9 mouse cellular contexts compared by ENCODE assay signal in genomic region chr4:70579654-70580053, GRCm38 (mm10). TPM values are rescaled to one million over a fixed set of nuclear protein-coding genes. Genes with fewer than 3 reads are reported as not detected.
DNase-seq lines count a peak whose midpoint lies in the region; ATAC-seq and TF ChIP-seq lines count a peak whose summit lies in the region.
"Had no signal": no experiment of that assay in that cellular context is flagged by ENCODE, and none has a peak within 500 bp of the region (broad histone marks: within the 10 kb centered on the region; RNA-seq: fewer than 3 reads in every experiment).

No protein-coding gene starts in this region.

- no peak overlapping the region for H3K4me3 ChIP-seq in liver, embryonic 14.5 days (ENCODE audit: insufficient read depth in 1 of 2, low read depth in 2 of 2, low read length in 2 of 2)
- no peak overlapping the region for H3K4me3 ChIP-seq in liver, embryonic 12.5 days
- H3K4me3 ChIP-seq: liver, embryonic 15.5 days had no signal

- no peak overlapping the region for H3K9ac ChIP-seq in liver, embryonic 14.5 days (replicated peaks)
- no peak overlapping the region for H3K9ac ChIP-seq in liver, embryonic 12.5 days
- H3K9ac ChIP-seq: liver, embryonic 15.5 days had no signal

- no peaks in the 10 kb centered on the region for H3K4me1 ChIP-seq in liver, embryonic 14.5 days (replicated peaks; ENCODE audit: control insufficient read depth in 2 of 2, insufficient read depth in 2 of 2, low read length in 1 of 2)
- no peaks in the 10 kb centered on the region for H3K4me1 ChIP-seq in liver, embryonic 12.5 days
- H3K4me1 ChIP-seq: liver, embryonic 15.5 days had no signal

- H3K4me2 ChIP-seq in liver, embryonic 14.5 days (ENCODE audit: low read depth): no peak overlapping the region
- no peak overlapping the region for H3K4me2 ChIP-seq in liver, embryonic 12.5 days
- H3K4me2 ChIP-seq: liver, embryonic 15.5 days had no signal

- TF ChIP-seq EP300 in liver, embryonic 14.5 days (IDR thresholded peaks at IDR 0.05; ENCODE audit: low read depth): no peak

- no peaks in the 10 kb centered on the region for H3K27me3 ChIP-seq in liver, embryonic 14.5 days (ENCODE audit: control insufficient read depth, insufficient read depth, low read length)
- no peaks in the 10 kb centered on the region for H3K27me3 ChIP-seq in liver, embryonic 12.5 days (replicated peaks)
- H3K27me3 ChIP-seq: liver, embryonic 15.5 days had no signal

- no peak overlapping the region for H3K27ac ChIP-seq in liver, embryonic 14.5 days
- H3K27ac ChIP-seq in liver, embryonic 12.5 days: no peak overlapping the region
- H3K27ac ChIP-seq: liver, embryonic 15.5 days had no signal

- WGBS in liver, embryonic 14.5 days (ENCODE audit: insufficient replicate concordance): 43% methylated on average over 3 of the region's 3 CpGs
- WGBS in liver, embryonic 12.5 days (ENCODE audit: insufficient replicate concordance): 43% methylated on average over 3 of the region's 3 CpGs

- H3K9me3 ChIP-seq in liver, embryonic 14.5 days (ENCODE audit: control insufficient read depth, low read length): no peaks in the 10 kb centered on the region
- H3K9me3 ChIP-seq in liver, embryonic 12.5 days (replicated peaks): no peaks in the 10 kb centered on the region
- H3K9me3 ChIP-seq: liver, embryonic 15.5 days had no signal

- no peak for DNase-seq in liver, embryonic 14.5 days (ENCODE audit: low read depth in 3 of 3, low spot score in 3 of 3)
- DNase-seq in adipocyte (ENCODE audit: low spot score): peak; percentile 81
- peak; percentile 33 for DNase-seq in cerebellum, adult 8-10 months
- DNase-seq in hindlimb bud, embryonic 11.5 days (ENCODE audit: extremely low spot score, low read depth, low spot score): peak; percentile 2
- DNase-seq in left cerebral cortex, postnatal 14 days (ENCODE audit: low spot score in 2 of 2): peak; percentile 19 to 66
- peak; percentile 52 for DNase-seq in right cerebral cortex, postnatal 25 days

- no peak for ATAC-seq in liver, embryonic 14.5 days (ENCODE audit: insufficient read depth)
- ATAC-seq in liver, embryonic 12.5 days: no peak
- ATAC-seq in activated CD4-positive, CD25-positive, alpha-beta regulatory T cell, adult 4 months: no peak

- H3K36me3 ChIP-seq in liver, embryonic 14.5 days (replicated peaks; ENCODE audit: control insufficient read depth, insufficient read depth, low read depth): no peaks in the 10 kb centered on the region
- H3K36me3 ChIP-seq in liver, embryonic 12.5 days: no peaks in the 10 kb centered on the region
- H3K36me3 ChIP-seq: liver, embryonic 15.5 days had no signal

- peak; percentile 59 for TF ChIP-seq CTCF in liver, embryonic 14.5 days (IDR thresholded peaks at IDR 0.05; ENCODE audit: low read depth)

- intact Hi-C loops in left cerebral cortex, postnatal 14 days (cut with DNase I): loop anchor here (2.0 kb wide), 1 partner anchor 129 kb away; no protein-coding TSS in a partner anchor

RNA-seq across cellular contexts. Expression of gene Megf9, which starts 44.9 kb away (rescaled TPM):
- polyA plus RNA-seq in liver, embryonic 14.5 days (2012; rRNA removed): 1.5 and 1.8 TPM in 2 replicates
- polyA plus RNA-seq in liver, embryonic 14.5 days (2014; fragmentation: Nextera tagmentation; extraction: Ambion mirVana): 3.3 and 3.6 TPM in 2 replicates
- polyA plus RNA-seq in liver, embryonic 12.5 days (2016; fragmentation: Nextera tagmentation; extraction: Ambion mirVana): 3.7 and 4.7 TPM in 2 replicates
- total RNA-seq in left cerebral cortex, postnatal 14 days (2021): 10 to 100 TPM; 88.7 to 91.3 TPM
- under 1 TPM; 0.66 to 0.81 TPM for polyA plus RNA-seq in activated CD4-positive, CD25-positive, alpha-beta regulatory T cell, adult 4 months (2017; shearing (Covaris generic))

Comparison
In these comparisons a context has a peak if more than half of its experiments do, and no peak if none do; other contexts are left out.
1. DNase-seq: peak in adipocyte (single experiment), cerebellum, adult 8-10 months (single experiment), hindlimb bud, embryonic 11.5 days (single experiment), left cerebral cortex, postnatal 14 days (2 of 2) and right cerebral cortex, postnatal 25 days (single experiment); none in liver, embryonic 14.5 days (0 of 3).